Mouse (Mus musculus): Measurements from ENCODE around the gene Ube2t. TPM values are rescaled to one million over a fixed set of nuclear protein-coding genes. Genes with fewer than 3 reads are reported as not detected.

The Ube2t gene
- polyA plus RNA-seq, 1 experiment from 2014 or later: 4.7 TPM

DNA sequence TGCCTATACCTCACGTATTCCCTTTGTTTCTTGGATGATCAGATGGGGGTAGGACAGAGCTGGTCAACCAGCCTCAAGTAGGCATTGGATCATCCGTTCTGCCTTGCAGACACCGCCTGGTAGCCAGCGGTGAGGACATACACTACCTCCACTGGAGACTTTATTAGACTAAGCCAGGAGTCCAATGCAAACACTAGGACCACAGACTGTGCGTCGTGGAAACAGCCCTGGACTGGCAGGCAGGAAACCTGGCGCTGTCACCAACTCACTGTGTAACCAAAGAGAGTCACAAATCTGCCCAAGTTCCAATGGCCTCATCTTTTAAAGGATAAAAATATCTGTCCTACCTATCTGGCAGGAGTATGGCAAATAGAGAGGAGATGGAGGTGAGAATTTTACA is 34.1 kb downstream of the Ube2t start:
- H3K27me3 ChIP-seq (replicated peaks; ENCODE audit: insufficient read depth, low read length): 0 out of 2 replicates have a peak, but pooled peaks cover 9% of the 10 kb centered on the region
- no peak overlapping the region for H3K9ac ChIP-seq (replicated peaks; ENCODE audit: low read depth)
- no peak for DNase-seq (ENCODE audit: low spot score)
- H3K36me3 ChIP-seq (ENCODE audit: insufficient read depth, low read length): no peaks in the 10 kb centered on the region
- TF ChIP-seq EP300 (IDR thresholded peaks at IDR 0.05) (no peak), CTCF (IDR thresholded peaks at IDR 0.05) (no peak)
- no peak for ATAC-seq
- H3K9me3 ChIP-seq (ENCODE audit: low read length): no peaks in the 10 kb centered on the region
- H3K27ac ChIP-seq (ENCODE audit: low read length): no peak overlapping the region
- no peaks in the 10 kb centered on the region for H3K4me1 ChIP-seq (ENCODE audit: insufficient read depth, low read depth, low read length)
- no peak overlapping the region for H3K4me3 ChIP-seq (ENCODE audit: low read depth, low read length)
- WGBS: 83% methylated on average over 7 of the region's 7 CpGs
- no peak overlapping the region for H3K4me2 ChIP-seq (replicated peaks; ENCODE audit: low read depth, low read length)

GRCm38 (mm10) chr1:134997568-134997967 is 35.2 kb downstream of the Ube2t start:
- WGBS: 59% methylated on average over 5 of the region's 5 CpGs
- ATAC-seq: no peak

DNA sequence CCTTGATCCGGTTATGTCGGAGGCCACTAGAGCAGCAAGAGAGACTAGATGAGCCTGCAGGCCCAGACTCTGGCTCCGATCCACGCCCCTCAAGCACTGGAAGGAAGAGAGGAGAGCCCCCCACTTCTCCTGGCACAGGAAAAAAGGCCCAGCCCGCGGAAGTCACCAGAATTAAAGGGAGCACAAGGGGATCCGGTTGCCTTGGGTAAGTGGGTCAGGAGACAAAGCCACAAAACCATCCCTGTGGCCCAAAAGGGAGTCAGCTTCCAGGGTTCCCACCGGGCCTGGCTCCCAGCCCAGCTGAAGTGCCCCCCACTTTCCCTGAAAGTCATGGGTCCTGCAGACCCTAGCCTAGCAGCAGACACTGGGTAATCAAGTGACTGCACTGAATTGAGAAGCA is 35.9 kb downstream of the Ube2t start:
- Histone ChIP-seq H3K27me3 (replicated peaks; ENCODE audit: insufficient read depth, low read length) (0 out of 2 replicates have a peak, but pooled peaks cover 9% of the 10 kb centered on the region), H3K4me2 (replicated peaks; ENCODE audit: low read depth, low read length) (no peak overlapping the region), H3K9ac (replicated peaks; ENCODE audit: low read depth) (no peak overlapping the region), H3K27ac (ENCODE audit: low read length) (no peak overlapping the region), H3K36me3 (ENCODE audit: insufficient read depth, low read length) (no peaks in the 10 kb centered on the region), H3K4me3 (ENCODE audit: low read depth, low read length) (no peak overlapping the region), H3K4me1 (ENCODE audit: insufficient read depth, low read depth, low read length) (no peaks in the 10 kb centered on the region), H3K9me3 (ENCODE audit: low read length) (no peaks in the 10 kb centered on the region)
- 73% methylated on average over 8 of the region's 8 CpGs for WGBS
- DNase-seq (ENCODE audit: low spot score): no peak
- ATAC-seq: no peak
- no peak for TF ChIP-seq CTCF (IDR thresholded peaks at IDR 0.05)
- no peak for TF ChIP-seq EP300 (IDR thresholded peaks at IDR 0.05)

More at GRCm38 (mm10) chr1:134997568-134997967, 35.2 kb downstream of the Ube2t start:
- Histone ChIP-seq H3K4me3 (ENCODE audit: low read depth, low read length) (no peak overlapping the region), H3K27ac (ENCODE audit: low read length) (no peak overlapping the region), H3K9me3 (ENCODE audit: low read length) (no peaks in the 10 kb centered on the region), H3K27me3 (replicated peaks; ENCODE audit: insufficient read depth, low read length) (0 out of 2 replicates have a peak, but pooled peaks cover 9% of the 10 kb centered on the region), H3K36me3 (ENCODE audit: insufficient read depth, low read length) (no peaks in the 10 kb centered on the region), H3K9ac (replicated peaks; ENCODE audit: low read depth) (no peak overlapping the region), H3K4me1 (ENCODE audit: insufficient read depth, low read depth, low read length) (no peaks in the 10 kb centered on the region), H3K4me2 (replicated peaks; ENCODE audit: low read depth, low read length) (no peak overlapping the region)
- no peak for DNase-seq (ENCODE audit: low spot score)
- no peak for TF ChIP-seq CTCF (IDR thresholded peaks at IDR 0.05)
- no peak for TF ChIP-seq EP300 (IDR thresholded peaks at IDR 0.05)

GRCm38 (mm10) chr1:135000527-135000926 is 38.2 kb downstream of the Ube2t start:
- Histone ChIP-seq H3K36me3 (ENCODE audit: insufficient read depth, low read length) (no peaks in the 10 kb centered on the region), H3K27ac (ENCODE audit: low read length) (no peak overlapping the region), H3K27me3 (replicated peaks; ENCODE audit: insufficient read depth, low read length) (0 out of 2 replicates have a peak, but pooled peaks cover 12% of the 10 kb centered on the region), H3K4me1 (ENCODE audit: insufficient read depth, low read depth, low read length) (no peaks in the 10 kb centered on the region), H3K4me3 (ENCODE audit: low read depth, low read length) (no peak overlapping the region), H3K4me2 (replicated peaks; ENCODE audit: low read depth, low read length) (no peak overlapping the region), H3K9me3 (ENCODE audit: low read length) (no peaks in the 10 kb centered on the region), H3K9ac (replicated peaks; ENCODE audit: low read depth) (no peak overlapping the region)
- ATAC-seq (no peak), DNase-seq (ENCODE audit: low spot score) (no peak)
- 72% methylated on average over 9 of the region's 9 CpGs for WGBS
- TF ChIP-seq EP300 (IDR thresholded peaks at IDR 0.05) (no peak), CTCF (IDR thresholded peaks at IDR 0.05) (no peak)

- TF ChIP-seq EP300 (IDR thresholded peaks at IDR 0.05) (no peak), CTCF (IDR thresholded peaks at IDR 0.05) (no peak)
- no peak for ATAC-seq
Observed at GRCm38 (mm10) chr1:135003346-135003745, 41.0 kb downstream of the Ube2t start.

GRCm38 (mm10) chr1:135005696-135006095 is 43.3 kb downstream of the Ube2t start:
- no peak overlapping the region for H3K4me2 ChIP-seq (replicated peaks; ENCODE audit: low read depth, low read length)
- H3K4me3 ChIP-seq (ENCODE audit: low read depth, low read length): no peak overlapping the region
- no peak overlapping the region for H3K9ac ChIP-seq (replicated peaks; ENCODE audit: low read depth)
- no peaks in the 10 kb centered on the region for H3K9me3 ChIP-seq (ENCODE audit: low read length)
- TF ChIP-seq EP300 (IDR thresholded peaks at IDR 0.05): no peak
- H3K27me3 ChIP-seq (replicated peaks; ENCODE audit: insufficient read depth, low read length): 0 out of 2 replicates have a peak, but pooled peaks cover 3% of the 10 kb centered on the region
- no peak for ATAC-seq
- WGBS: 69% methylated on average over 7 of the region's 7 CpGs
- no peaks in the 10 kb centered on the region for H3K36me3 ChIP-seq (ENCODE audit: insufficient read depth, low read length)
- no peaks in the 10 kb centered on the region for H3K4me1 ChIP-seq (ENCODE audit: insufficient read depth, low read depth, low read length)
- DNase-seq (ENCODE audit: low spot score): no peak
- no peak overlapping the region for H3K27ac ChIP-seq (ENCODE audit: low read length)

More at GRCm38 (mm10) chr1:135003346-135003745, 41.0 kb downstream of the Ube2t start:
- Histone ChIP-seq H3K4me2 (replicated peaks; ENCODE audit: low read depth, low read length) (no peak overlapping the region), H3K4me1 (ENCODE audit: insufficient read depth, low read depth, low read length) (no peaks in the 10 kb centered on the region), H3K9me3 (ENCODE audit: low read length) (no peaks in the 10 kb centered on the region), H3K4me3 (ENCODE audit: low read depth, low read length) (no peak overlapping the region), H3K27me3 (replicated peaks; ENCODE audit: insufficient read depth, low read length) (0 out of 2 replicates have a peak, but pooled peaks cover 3% of the 10 kb centered on the region), H3K9ac (replicated peaks; ENCODE audit: low read depth) (no peak overlapping the region), H3K27ac (ENCODE audit: low read length) (no peak overlapping the region), H3K36me3 (ENCODE audit: insufficient read depth, low read length) (no peaks in the 10 kb centered on the region)
- WGBS: 36% methylated on average over 3 of the region's 4 CpGs
- no peak for DNase-seq (ENCODE audit: low spot score)

DNA sequence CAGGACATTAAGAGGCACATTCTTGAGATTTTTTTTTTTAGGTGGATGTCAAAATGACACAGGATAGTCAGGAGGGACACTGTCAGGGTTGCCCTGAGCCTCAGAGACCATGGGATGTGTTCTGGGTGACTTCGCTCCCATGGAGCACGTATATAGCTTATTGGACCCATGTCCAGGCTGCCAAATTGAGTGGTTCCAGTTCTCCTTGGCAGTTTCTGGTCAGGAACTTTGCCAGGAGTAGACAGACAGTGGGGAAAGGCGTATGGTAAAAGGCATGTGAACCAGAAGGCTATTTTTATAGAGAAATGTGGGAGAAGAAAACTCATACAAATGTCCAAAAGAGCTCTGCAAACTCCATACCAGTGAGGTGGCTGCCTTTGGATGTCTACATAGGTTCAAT is 47.5 kb downstream of the Ube2t start:
- Histone ChIP-seq H3K27ac (ENCODE audit: low read length) (no peak overlapping the region), H3K36me3 (ENCODE audit: insufficient read depth, low read length) (no peaks in the 10 kb centered on the region), H3K4me3 (ENCODE audit: low read depth, low read length) (no peak overlapping the region), H3K4me2 (replicated peaks; ENCODE audit: low read depth, low read length) (no peak overlapping the region), H3K9me3 (ENCODE audit: low read length) (no peaks in the 10 kb centered on the region), H3K4me1 (ENCODE audit: insufficient read depth, low read depth, low read length) (no peaks in the 10 kb centered on the region), H3K9ac (replicated peaks; ENCODE audit: low read depth) (no peak overlapping the region), H3K27me3 (replicated peaks; ENCODE audit: insufficient read depth, low read length) (no peaks in the 10 kb centered on the region)
- no peak for TF ChIP-seq CTCF (IDR thresholded peaks at IDR 0.05)
- no peak for TF ChIP-seq EP300 (IDR thresholded peaks at IDR 0.05)
- ATAC-seq (no peak), DNase-seq (ENCODE audit: low spot score) (no peak)
- WGBS: 68% methylated on average over 3 of the region's 3 CpGs

Data from lung, postnatal 0 days (tissue).